Mouse (Mus musculus): Measurements from ENCODE around the gene Prcd.

Prcd gene

DNA sequence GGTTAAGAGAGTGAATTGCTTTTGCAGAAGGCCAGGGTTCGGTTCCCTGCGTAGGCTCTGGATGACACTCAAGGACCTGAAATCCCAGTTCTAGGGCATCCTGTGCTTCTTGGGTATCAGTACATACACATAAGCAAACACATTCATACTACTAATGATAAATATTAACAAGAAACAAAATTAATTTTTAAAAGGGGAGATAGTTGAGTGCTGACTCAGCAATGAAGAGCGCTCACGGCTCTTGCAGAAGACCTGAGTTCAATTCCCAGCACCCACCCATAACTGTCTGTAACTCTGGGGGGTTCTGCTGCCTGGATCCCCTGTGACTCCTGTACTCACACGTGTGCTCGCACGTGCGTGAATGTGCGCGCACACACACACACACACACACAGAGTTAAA lies 36.3 kb downstream of the Prcd start:
- in situ Hi-C loops (cut with MboI), result no loop called here

DNA sequence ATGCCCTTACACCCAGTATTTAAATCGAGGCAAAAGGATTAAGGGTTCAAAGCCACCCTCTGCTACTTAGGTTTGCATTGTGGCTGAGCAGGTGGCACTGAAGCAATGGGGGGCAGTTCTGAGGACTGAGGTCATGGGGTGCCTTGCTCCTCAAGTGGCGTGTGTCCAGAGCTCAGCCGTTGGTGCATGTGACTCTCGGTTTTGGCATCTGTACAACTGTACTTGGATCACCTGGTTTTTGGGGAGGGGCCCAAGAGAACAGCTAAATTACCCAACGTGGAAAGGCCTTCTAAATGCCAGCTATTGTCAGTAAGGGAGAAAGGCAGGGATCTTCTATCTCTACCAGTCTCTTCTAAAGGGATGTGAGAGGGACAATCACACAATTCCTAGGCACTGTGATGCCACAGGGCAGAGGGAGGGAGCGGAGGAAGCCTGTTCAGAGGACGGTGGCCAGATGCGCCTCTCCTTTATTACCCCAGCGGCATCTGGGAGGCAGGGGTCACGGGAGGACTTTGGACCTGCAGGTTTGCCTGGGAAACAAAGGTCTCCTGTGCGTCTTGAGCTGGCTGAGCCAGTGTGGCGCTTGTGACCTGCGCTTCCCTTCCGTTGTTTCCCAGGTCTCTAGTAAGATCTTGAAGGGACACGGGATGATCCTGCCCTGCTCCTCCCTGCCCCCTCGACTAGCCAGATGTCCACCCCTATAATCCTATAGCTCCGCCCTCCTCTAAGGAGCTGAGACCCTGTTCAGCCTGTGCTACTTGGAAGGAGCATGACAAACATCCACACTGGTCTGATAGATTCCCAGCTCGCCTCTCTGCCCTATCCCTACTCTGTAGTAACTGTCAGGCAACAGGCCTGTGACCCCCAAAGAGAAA lies 37.6 kb downstream of the Prcd start:
- in situ Hi-C loops (cut with MboI), result no loop called here

DNA sequence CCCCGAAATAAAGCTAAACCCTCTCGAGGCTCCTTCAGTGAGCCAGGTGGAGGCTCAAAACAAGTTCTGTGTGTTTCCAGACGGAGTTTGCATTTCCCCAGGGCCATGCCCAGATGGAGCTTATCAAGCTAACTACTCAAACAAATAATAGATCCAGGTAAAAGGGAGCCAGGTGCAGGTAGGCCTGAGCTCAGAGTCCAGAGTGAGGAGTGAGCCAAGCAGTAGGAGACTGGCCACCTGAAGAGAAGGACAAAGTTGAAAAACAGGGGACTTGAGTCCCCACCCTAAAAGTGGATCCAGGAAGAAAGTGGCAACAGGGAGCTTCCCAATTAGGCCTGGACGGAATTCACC lies 40.5 kb downstream of the Prcd start:
- in situ Hi-C loops (cut with MboI), result no loop called here

DNA sequence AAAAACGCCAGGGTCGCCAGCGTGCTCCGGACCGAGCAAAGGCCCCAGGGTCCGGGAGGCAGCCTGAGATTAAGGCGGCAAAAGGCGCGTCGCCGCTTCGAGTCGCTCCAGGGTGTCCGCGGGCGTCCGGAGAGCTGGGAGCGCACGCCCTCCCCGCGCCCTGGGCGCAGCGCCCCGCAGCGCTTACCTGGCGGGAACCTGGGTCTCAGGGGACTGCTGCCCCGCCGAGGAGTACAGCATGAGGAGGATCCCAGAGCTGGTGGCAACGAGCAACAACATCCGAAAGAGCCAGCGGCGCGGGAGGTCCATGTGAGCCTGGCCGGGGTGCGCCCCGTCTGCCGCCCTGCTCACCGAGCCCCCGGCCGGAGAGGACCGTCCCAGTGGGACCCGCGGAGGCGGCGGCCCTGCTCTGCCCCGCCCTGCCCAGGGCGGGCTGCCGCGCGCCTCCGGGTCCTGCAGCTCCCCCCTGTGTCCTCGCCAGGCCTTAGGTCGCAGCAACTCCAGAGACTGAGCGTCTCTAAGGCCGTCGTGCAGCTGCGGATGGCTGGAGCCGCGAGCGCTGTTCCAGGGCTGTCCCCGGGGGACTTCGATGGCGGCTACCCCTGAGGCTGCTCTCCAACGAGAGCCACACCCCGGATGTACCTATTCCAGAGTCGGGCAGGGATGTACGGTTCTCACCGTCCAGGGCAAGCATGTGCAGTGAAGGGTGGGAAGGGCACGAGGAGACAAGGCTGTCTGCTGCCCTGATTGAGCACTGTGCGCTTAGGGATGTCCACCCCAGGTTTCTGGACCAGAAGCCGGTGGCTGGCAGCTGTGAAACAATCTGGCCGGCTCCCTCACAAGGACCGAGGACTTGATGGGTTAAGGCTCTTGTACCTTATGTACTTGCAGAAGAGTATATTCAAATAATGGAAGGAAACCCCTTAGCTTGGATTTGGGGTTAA lies 41.2 kb downstream of the Prcd start:
- in situ Hi-C loops (cut with MboI), result no loop called here

DNA sequence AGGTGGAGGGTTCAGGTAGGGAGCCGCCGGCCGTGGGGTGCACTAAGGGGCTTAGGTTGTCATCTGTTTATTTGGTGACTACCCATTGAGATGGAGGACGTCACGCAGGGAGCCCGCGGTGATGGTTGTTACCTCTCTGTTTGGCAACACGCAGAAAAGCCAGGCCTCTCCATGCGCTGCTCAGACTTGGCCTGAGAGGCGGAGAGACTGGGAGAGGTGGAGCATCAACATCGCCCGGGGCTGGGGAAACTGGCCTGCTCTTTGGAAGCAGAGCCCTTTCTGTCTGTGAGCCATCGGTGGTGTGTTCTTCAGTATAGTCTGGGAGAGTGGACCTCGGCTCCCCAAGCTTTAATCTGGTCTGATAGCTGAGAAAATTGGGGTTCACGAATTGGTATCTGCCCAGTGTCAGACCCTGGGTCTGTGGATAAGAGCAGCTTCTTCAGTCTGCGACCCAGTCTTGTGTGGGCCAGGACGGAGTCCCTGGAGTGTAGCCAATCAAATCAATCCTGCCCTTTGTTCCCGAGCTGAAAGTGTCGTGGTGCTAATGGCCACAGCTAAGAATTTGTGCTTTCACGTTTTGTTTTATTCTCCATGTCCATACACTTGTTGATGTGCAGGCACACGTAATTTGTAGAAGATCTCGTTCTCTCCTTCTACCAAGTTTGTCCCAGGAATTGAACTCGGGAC lies 42.0 kb downstream of the Prcd start:
- in situ Hi-C loops (cut with MboI), result no loop called here

DNA sequence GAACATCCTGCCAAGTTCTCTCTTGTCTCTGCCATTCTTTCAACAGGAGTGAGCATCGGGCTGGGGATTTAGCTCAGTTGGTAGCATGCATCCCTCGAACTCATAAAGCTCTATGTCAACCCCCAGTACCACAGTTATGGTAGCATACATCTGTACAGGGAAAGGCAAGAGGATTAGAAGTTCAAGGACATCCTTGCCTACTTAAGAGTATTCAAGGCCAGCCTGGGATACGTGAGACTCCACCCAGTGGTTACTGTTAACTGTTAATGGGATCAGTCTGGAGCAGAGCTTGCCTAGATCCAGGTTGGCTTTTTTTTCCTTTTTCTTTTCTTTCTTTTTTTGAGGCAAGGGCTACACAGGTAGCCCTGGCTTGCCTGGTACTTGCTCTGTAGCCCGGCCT lies 43.1 kb downstream of the Prcd start:
- in situ Hi-C loops (cut with MboI), result no loop called here

DNA sequence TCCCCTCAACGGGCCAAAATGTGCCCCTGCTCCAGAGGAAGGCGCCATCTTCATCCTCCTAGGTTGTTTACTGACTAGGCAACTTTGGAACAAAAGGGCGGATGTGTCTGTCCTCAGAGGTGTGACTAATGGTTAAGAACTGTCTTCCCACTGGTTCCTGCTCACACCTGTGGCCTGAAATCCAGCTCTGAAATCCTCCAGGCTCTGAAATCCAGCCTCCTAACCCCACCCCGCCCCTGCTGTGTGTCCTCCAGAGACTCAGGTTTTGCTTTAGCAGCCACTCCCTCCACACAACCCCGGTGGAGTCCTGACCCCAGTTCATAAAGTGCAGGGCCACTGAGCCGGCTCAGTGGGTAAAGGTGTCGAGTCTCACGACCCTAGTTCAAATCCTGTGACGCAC lies 44.2 kb downstream of the Prcd start:
- in situ Hi-C loops (cut with MboI), result no loop called here

DNA sequence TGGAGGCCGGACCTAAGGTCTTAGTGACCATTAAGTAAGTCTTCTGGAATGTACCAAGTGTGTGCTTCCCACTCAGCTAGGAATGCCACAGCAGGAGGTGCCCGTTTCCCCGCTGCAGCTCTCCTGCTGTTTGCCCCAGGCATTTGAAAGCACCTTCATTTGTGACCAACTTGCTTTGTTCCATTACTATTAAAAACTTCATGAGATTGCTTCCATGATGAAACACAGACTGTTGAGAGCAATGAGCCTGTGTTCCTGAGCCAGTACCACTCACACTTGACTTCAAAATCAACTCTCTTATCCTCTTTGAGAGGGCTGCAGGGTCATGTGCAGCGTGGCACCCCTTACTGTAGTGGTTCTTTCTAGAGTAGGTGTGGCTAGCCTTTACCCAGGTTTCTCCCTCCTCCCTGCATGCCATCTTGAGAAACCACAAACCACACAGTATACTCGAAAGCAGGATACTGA lies 48.1 kb downstream of the Prcd start:
- in situ Hi-C loops (cut with MboI), result no loop called here

DNA sequence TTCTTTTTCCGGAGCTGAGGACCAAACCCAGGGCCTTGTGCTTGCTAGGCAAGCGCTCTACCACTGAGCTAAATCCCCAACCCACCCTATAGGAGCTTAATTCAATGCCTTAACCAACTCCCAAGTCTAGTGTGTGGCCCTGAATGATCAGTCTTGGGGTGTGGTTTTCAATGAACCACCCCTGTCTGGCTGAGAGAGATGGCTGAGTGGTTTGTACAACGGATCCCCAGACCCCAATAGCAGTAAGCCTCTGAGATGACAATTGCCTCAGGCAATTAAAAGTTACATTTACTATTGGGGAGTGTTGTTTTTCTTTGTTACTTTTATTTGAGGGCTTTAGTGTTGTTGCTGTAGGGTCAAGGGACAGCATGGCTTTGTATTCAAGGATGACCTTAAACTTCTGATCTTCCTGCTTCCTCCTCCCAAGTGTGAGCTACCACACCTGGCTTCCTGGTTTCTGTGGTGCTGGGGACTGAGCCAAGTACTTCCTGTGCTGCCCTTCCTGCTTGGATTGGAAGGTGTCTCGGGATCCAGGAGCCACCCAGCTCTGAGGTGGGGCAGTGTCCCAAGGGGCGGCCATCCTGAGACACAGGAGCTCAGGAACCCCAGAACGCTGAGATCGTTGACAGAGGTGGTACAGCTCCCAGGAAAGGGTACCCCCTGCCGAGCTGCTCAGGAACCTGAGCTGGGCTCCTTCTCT lies 51.2 kb downstream of the Prcd start:
- in situ Hi-C loops (cut with MboI), result no loop called here

DNA sequence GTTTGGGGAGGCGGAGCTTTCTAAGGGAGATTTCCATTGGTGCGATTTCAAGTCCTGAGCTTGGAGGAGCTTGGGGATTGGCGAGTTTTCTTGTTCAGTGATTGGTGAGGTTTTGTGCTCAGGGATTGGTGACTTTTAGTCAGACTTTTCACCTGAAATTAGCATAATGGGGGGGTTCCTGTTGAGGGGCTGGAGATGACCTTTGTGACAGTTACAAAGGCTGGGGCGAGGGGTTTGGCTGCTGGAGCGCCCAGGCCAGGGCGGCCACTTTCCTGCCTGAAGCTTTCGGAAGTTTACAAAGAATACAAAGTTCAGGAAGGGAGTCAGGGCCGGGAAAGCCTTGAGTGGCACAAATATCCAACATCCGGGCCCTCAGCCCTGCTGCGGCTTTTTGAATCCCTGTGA lies 51.9 kb downstream of the Prcd start:
- in situ Hi-C loops (cut with MboI), result no loop called here

DNA sequence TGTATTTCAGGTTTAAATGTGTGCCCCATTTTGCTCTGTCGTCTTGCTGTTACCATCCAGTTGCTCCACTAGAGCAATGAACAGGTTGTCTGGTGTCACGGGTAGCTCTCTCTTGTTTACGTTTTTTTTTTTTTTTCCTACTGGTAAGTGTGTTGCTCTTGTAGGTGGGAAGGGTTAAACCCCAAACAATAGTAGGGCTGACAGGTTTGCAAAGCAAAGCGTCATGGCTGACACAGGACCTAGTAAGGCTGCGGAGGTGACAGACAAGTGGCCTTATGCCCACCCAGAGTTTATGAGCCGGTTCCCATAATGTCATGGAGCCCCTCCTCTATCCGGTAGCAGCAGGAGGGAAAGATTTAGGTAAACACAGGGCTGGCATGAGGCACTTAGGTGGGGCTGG lies 53.0 kb downstream of the Prcd start:
- in situ Hi-C loops (cut with MboI), result no loop called here

DNA sequence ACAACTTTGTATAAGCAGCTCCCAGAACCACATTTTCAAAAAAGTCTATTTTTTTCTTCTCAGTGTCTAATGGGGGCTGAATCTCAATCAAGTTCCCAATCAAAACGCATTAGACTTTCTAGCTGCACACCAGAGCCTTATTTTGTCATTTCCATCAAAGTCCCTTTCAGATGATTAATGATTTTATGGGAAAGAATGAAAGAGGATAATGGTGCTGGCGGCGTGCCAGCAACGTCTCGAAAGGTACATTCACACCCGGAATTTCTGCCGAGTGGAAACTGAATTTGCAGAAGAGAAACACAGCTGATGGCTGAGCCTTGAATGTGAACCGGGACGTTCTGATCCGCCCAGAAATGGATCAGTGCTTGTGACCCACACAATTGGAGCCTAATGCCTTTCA lies 56.8 kb downstream of the Prcd start:
- in situ Hi-C loops (cut with MboI), result no loop called here

DNA sequence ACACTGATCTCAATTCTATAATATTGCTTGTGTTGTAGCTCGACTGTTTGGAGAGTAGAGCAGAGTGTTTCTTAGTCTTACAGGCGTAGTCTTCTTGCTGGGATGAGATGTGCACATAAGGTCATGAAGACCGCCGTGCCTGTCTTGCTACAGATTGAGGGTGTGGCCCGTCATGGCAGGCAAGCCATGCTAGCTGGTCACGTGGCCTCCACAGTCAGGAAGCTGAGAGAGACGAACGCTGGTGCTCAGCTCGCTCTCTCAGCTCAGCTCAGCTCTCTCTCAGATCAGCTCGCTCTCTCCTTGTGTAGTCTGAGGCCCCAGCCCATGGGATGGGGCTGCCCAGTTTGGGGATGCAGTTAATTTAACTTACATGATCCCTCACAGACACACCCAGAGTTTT lies 57.5 kb downstream of the Prcd start:
- in situ Hi-C loops (cut with MboI), result no loop called here

DNA sequence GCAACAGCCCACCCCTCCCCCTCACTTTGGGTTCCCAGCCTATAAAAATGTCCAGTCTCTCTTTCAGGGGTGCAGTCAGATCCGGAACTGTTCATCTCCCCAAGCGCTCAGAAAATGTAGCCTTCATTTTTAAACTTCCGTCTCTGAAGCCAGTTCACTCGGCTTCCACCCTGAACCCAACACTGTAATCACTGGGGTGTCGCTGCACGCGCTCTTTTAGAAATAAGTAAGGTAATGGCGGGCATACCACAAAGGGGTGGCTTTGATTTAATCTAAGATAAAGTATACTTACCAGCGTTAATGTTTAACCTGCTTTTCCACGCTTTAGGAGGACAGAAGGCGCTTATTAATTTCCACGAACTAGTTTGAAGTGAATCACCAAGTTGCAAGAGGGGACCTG lies 60.7 kb downstream of the Prcd start:
- in situ Hi-C loops (cut with MboI), result no loop called here
